Mouse (Mus musculus) left cerebral cortex, adult 2 months (tissue): ENCODE data around the gene Atp6v1e2. TPM values are rescaled to one million over a fixed set of nuclear protein-coding genes. Genes with fewer than 3 reads are reported as not detected.

Source experiments
- DNase-seq, 2 experiments: peaks; one replicate each; pipeline ENCODE4 v3.0.0; 2021 to 2022; ENCODE audit warnings: low spot score in 2 of 2, mixed read lengths in 1 of 2; ENCODE audit errors: extremely low spot score in 1 of 2
- H3K27ac ChIP-seq: fragments of 200-600 bp; 2 replicates; pipeline ENCODE4 v1.8.1; 2022
- H3K4me3 ChIP-seq: fragments of 200-600 bp; 2 replicates; pipeline ENCODE4 v1.8.1; 2022
- CTCF ChIP-seq: fragments of 200-600 bp; IDR thresholded peaks from 2 replicates; pipeline ENCODE4 v1.8.1; 2022; ENCODE audit warnings: antibody characterized with exemption, mild to moderate bottlenecking, moderate library complexity
- intact Hi-C: fragments of 180-260 bp; cut with DNase I; formaldehyde crosslinking; loops from one replicate; pipeline ENCODE4 v1.15.1; 2025
- total RNA-seq, 2 experiments: library from RNA; stranded (reverse); gene quantifications; 2 replicates each; pipeline ENCODE4 v1.2.3; 2021

The Atp6v1e2 gene
- total RNA-seq, 2 experiments from 2014 or later: not detected

GRCm38 (mm10) chr17:86962894-86963585, 15.3 kb upstream of the Atp6v1e2 start, which contains the start of gene Rhoq:
Rhoq (plus strand) TSS chr17:86963082.
- Histone ChIP-seq H3K27ac (peak within 1 kb of the TSS; percentile 97), H3K4me3 (peak within 1 kb of the TSS; percentile 57)
- peak; percentile 81 to 89 for DNase-seq
- intact Hi-C loops: loop anchor here (2.0 to 5.0 kb wide), 5 partner anchors 26 to 144 kb away; partner anchors contain the start of genes Cript, Pigf and Socs5
- TF ChIP-seq CTCF: no peak

- DNase-seq: peak; percentile 79 to 85
- intact Hi-C loops: loop anchor here (2.0 to 5.0 kb wide), 5 partner anchors 26 to 145 kb away; partner anchors contain the start of genes Cript, Pigf and Socs5
- H3K4me3 ChIP-seq: peak overlapping the region; percentile 57
- peak; percentile 73 for TF ChIP-seq CTCF
- H3K27ac ChIP-seq: peak overlapping the region; percentile 97
Measured at GRCm38 (mm10) chr17:86962297-86962893, 14.7 kb upstream of the Atp6v1e2 start.

GRCm38 (mm10) chr17:86961301-86961841, 13.7 kb upstream of the Atp6v1e2 start:
- H3K27ac ChIP-seq: peak overlapping the region; percentile 97; the same call in 1 of the 2 replicates
- H3K4me3 ChIP-seq: no peak overlapping the region
- no peak for TF ChIP-seq CTCF
- intact Hi-C loops: loop anchor here (5.0 kb wide), 2 partner anchors 51 to 146 kb away; partner anchors contain the start of gene Socs5
- DNase-seq: no peak

- no peak overlapping the region for H3K27ac ChIP-seq
- intact Hi-C loops: no loop called here
- no peak for DNase-seq
- H3K4me3 ChIP-seq: no peak overlapping the region
- TF ChIP-seq CTCF: no peak
Measured at GRCm38 (mm10) chr17:86957968-86958367, 10.3 kb upstream of the Atp6v1e2 start.

GRCm38 (mm10) chr17:86957239-86957638, 9.5 kb upstream of the Atp6v1e2 start:
- Histone ChIP-seq H3K27ac (no peak overlapping the region), H3K4me3 (no peak overlapping the region)
- TF ChIP-seq CTCF: no peak
- no peak for DNase-seq
- intact Hi-C loops: no loop called here

GRCm38 (mm10) chr17:86948801-86949200, 1.1 kb upstream of the Atp6v1e2 start:
- no peak overlapping the region for H3K4me3 ChIP-seq
- no peak overlapping the region for H3K27ac ChIP-seq
- intact Hi-C loops: no loop called here
- TF ChIP-seq CTCF: no peak
- DNase-seq: no peak

- intact Hi-C loops: no loop called here
- H3K4me3 ChIP-seq: no peak overlapping the region
- TF ChIP-seq CTCF: no peak
- no peak overlapping the region for H3K27ac ChIP-seq
- no peak for DNase-seq
Measured at GRCm38 (mm10) chr17:86946078-86946477, 1.6 kb downstream of the Atp6v1e2 start.

- no peak for TF ChIP-seq CTCF
- H3K4me3 ChIP-seq: no peak overlapping the region
- intact Hi-C loops: no loop called here
- H3K27ac ChIP-seq: no peak overlapping the region
- no peak for DNase-seq
Measured at GRCm38 (mm10) chr17:86943158-86943557, 4.5 kb downstream of the Atp6v1e2 start.

- no peak overlapping the region for H3K4me3 ChIP-seq
- H3K27ac ChIP-seq: no peak overlapping the region
- DNase-seq: no peak
- intact Hi-C loops: no loop called here
- TF ChIP-seq CTCF: no peak
Measured at GRCm38 (mm10) chr17:86942112-86942511, 5.6 kb downstream of the Atp6v1e2 start.

GRCm38 (mm10) chr17:86938683-86939082, 9.0 kb downstream of the Atp6v1e2 start:
- H3K4me3 ChIP-seq: no peak overlapping the region
- TF ChIP-seq CTCF: no peak
- intact Hi-C loops: no loop called here
- H3K27ac ChIP-seq: no peak overlapping the region
- DNase-seq: no peak

- no peak for TF ChIP-seq CTCF
- H3K4me3 ChIP-seq: peak overlapping the region; percentile 40
- peak overlapping the region; percentile 45 for H3K27ac ChIP-seq
- intact Hi-C loops: loop anchor here (2.0 kb wide), 1 partner anchor 25 kb away; the partner anchor contains the start of gene Rhoq
- peak; percentile 58 to 75 for DNase-seq
Measured at GRCm38 (mm10) chr17:86937497-86938155, 10.1 kb downstream of the Atp6v1e2 start.
